Mouse (Mus musculus) bone marrow, adult 2 months (tissue): Measurements from ENCODE around the gene Nxn. TPM values are rescaled to one million over a fixed set of nuclear protein-coding genes. Genes with fewer than 3 reads are reported as not detected.
A peak's percentile ranks its signal among the peaks of the same experiment; 100 is the strongest.

Experiments
- H3K27ac ChIP-seq: fragments of 200-500 bp; 2 replicates; pipeline ENCODE4 v1.5.1; 2012; ENCODE audit warnings: low read depth, mild to moderate bottlenecking, control low read depth, inconsistent platforms, low read length; ENCODE audit not compliant: control insufficient read depth, poor library complexity, insufficient read depth
- H3K4me1 ChIP-seq: fragments of 200-500 bp; 2 replicates; pipeline ENCODE4 v1.6.1; 2011; ENCODE audit warnings: low read length; ENCODE audit not compliant: control insufficient read depth, insufficient read depth
- H3K4me3 ChIP-seq: fragments of 200-500 bp; replicated peaks from 2 replicates; pipeline ENCODE3; 2011; ENCODE audit warnings: mild to moderate bottlenecking, low read depth, low read length, control low read depth; ENCODE audit not compliant: control insufficient read depth
- CTCF ChIP-seq: fragments of 200-500 bp; IDR thresholded peaks from 2 replicates; pipeline ENCODE4 v1.5.1; 2011; ENCODE audit warnings: low read length, control low read depth; ENCODE audit not compliant: control insufficient read depth, insufficient read depth
- POLR2A ChIP-seq: fragments of 200-500 bp; IDR thresholded peaks from 2 replicates; pipeline ENCODE4 v1.6.1; 2011; ENCODE audit warnings: low read depth, mild to moderate bottlenecking, control low read depth, low read length, borderline replicate concordance; ENCODE audit not compliant: control insufficient read depth
- WGBS: fragments of 180-500 bp; shearing (Covaris S2); methylation state at CpG from one replicate; pipeline ENCODE4 v1.1.7; 2018; 5-methylcytosine and 5-hydroxymethylcytosine counted together
- polyA plus RNA-seq: library from polyadenylated mRNA; stranded (reverse); fragments of >200 nt; gene quantifications from 2 replicates; pipeline ENCODE4 v1.2.4, GENCODE M21; 2011; ENCODE audit warnings: low replicate concordance; ENCODE audit not compliant: missing spikeins, insufficient read depth, insufficient read length

Gene Nxn
- polyA plus RNA-seq, 1 experiment: 14.4 TPM

DNA sequence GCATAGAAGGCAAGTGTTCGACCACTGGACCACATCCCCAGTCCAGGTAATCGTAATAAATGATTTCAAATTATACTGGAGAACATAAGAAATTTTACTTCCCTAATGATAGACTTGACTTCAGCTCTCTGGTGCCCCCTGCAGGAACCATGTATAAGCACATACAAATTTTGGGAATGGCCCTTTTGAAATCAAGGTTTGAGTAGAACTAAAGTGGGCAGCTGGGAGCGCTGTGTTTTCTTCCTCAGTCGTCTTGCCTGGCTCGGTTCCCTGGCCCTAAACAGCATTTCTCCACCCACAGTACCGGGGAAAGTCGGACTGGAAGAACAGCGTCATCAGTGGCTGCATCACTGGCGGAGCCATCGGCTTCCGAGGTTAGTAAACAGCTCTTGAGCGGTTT is 11.9 kb upstream of the Nxn start:
- TF ChIP-seq CTCF: peak; percentile 41; the same call in 1 of the 2 replicates
- TF ChIP-seq POLR2A: no peak
- WGBS: 59% methylated on average over 12 of the region's 12 CpGs
- H3K4me3 ChIP-seq: no peak overlapping the region
- no peaks in the 10 kb centered on the region for H3K4me1 ChIP-seq
- no peak overlapping the region for H3K27ac ChIP-seq

DNA sequence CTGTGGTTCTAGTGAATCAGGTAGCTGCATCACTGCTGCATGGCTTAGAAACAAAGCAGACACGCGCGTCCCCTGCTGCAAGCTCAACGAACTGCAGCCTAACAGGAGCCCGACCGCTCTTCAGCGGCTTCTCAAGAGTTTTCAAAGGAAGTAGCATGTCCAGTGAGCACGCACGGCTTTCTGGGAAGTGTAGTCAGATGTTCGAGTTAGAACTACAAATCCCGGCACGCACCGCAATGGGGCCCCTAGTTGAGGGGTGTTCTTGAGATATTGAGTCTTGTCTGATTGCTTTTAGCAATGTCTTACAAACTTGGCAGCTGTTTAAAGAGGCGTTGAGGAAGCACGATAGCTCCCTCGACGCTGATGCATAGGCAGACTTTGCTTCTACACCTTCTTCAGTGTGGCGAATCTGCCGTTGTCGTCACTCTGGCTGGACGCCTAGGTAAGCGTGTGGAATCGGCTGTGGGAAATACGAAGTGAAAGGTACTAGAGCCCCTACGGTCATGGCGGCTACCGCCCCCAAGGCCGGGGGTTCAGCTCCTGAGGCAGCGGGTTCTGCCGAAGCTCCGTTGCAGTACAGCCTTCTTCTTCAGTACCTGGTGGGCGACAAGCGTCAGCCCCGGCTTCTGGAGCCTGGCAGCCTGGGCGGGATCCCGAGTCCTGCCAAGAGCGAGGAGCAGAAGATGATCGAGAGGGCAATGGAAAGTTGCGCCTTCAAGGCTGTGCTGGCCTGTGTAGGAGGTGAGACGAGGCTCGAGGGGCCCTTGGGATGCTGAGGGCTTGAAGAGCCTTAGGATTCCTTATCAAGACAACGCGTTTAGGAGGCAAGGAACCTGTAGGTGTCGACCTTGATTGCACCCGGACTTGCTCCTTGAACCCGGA is 8.0 kb upstream of the Nxn start, which contains the start of gene Timm22:
TSS of gene Timm22 (plus strand) at position 251 of the 882 bp plus-strand sequence.
- Histone ChIP-seq H3K27ac (peak within 1 kb of the TSS; percentile 17), H3K4me1 (no peaks in the 10 kb centered on the region), H3K4me3 (peak within 1 kb of the TSS; percentile 72)
- peak; percentile 96 for TF ChIP-seq CTCF
- TF ChIP-seq POLR2A: peak; percentile 81
- under 1% methylated on average over 46 of the region's 46 CpGs for WGBS

DNA sequence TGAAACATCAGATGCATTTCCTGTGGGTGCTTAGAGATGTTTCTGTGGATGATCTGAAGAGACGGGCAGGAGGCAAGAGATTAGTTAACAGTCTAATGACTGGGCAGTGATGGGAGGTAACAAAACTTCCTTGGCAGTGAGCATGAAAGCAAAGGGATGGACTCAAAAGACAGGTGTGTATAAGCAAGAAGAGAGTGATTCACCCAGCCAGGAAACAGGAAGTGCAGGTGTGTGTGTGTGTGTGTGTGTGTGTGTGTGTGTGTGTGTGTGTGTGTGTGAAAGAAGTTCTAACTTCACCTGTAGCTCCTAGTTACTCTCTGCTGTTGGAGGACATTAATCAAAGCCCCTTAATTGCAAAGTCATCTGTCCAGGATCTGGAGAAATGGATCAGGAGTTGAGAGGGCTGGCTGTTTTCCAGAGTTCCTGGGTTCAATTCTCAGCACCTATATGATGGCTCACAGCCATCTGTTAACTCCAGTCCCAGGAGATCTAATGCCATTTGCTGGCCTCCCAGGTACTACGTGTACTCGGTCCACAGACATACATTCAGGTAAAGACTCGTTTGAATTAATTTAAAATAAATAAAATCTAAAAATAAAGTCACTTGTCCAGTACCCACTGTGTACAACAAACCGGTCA is 6.8 kb upstream of the Nxn start:
- 71% methylated on average over 5 of the region's 5 CpGs for WGBS
- no peak for TF ChIP-seq POLR2A
- TF ChIP-seq CTCF: no peak
- no peak overlapping the region for H3K4me3 ChIP-seq
- no peak overlapping the region for H3K27ac ChIP-seq
- no peaks in the 10 kb centered on the region for H3K4me1 ChIP-seq

DNA sequence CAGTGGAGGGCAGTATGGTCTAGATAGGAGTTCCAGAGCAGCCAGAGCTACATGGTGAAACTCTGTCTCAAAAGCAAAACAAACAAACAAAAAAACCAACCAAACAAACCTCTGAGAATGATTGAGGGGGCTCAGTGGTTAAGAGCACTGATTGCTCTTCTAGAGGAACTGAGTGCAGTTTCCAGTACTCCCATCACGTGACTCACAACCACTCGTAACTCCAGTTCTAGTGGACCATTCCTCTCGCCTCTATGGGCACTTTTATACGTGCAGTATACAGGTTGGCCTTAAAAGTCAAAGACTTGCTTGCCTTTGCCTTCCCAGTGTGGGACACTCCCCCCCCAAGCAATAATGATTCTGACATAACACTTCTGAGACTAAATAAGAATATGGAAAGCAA is 6.2 kb upstream of the Nxn start:
- H3K4me1 ChIP-seq: no peaks in the 10 kb centered on the region
- no peak overlapping the region for H3K27ac ChIP-seq
- H3K4me3 ChIP-seq: no peak overlapping the region
- TF ChIP-seq CTCF (no peak), POLR2A (no peak)
- WGBS: 51% methylated on average over 4 of the region's 4 CpGs

DNA sequence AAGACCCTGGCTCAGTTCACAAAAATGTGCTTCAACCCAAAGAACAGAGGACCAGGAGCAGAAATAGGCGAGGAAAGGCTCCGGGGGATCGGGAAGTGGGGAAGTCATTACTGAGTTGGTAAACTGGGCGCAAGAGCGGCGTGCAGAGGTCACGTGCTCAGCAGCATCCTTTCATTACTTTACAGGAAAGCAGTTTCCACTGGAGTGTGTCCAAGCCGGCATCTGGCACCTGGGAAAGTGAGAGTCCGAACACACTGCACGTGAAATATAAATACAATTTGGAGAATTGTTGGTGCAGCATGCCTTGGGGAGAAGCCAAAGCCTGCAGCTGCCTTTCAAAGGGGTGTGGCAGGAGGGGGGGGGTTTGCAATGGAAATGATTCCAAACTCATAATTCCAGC is 2.5 kb upstream of the Nxn start:
- WGBS: 86% methylated on average over 10 of the region's 10 CpGs
- Histone ChIP-seq H3K27ac (no peak overlapping the region), H3K4me1 (no peaks in the 10 kb centered on the region), H3K4me3 (no peak overlapping the region)
- no peak for TF ChIP-seq CTCF
- no peak for TF ChIP-seq POLR2A

DNA sequence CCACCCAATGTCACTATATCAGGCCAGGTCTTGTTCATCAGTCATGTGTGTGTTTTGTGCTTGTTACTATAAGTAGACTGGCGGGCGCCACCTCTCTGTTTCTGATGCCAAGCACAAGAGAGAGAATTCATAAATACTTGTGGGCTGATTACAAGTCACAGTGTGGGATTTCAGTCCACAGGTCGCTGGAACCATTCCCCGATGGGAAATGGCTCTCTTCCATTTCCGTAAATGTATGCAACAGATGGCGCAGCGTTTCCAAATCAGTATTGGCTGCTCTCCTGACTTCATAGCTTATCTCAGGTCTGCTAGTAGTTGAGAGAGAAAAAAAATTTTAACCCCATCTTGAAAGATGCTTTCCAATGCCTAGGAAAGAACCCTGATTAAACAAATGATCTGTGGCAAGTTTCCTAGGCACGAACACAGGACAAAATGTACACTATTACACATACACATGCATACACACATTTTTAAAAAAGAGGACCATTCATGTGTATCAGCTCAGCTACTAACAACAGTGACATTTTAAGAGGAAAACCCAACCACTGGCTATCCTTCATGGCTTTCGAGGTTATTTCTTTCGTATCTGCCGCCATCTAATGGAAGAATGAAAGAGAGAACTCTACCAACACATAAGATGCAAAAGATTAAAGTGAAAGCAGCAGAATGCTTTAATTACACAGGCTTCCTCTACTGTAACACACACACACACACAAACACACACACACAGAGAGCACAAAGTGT is 819 bp upstream of the Nxn start:
- no peak overlapping the region for H3K27ac ChIP-seq
- WGBS: 2% methylated on average over 11 of the region's 11 CpGs
- peak overlapping the region; percentile 76 for H3K4me3 ChIP-seq
- no peaks in the 10 kb centered on the region for H3K4me1 ChIP-seq
- TF ChIP-seq POLR2A: no peak
- no peak for TF ChIP-seq CTCF

DNA sequence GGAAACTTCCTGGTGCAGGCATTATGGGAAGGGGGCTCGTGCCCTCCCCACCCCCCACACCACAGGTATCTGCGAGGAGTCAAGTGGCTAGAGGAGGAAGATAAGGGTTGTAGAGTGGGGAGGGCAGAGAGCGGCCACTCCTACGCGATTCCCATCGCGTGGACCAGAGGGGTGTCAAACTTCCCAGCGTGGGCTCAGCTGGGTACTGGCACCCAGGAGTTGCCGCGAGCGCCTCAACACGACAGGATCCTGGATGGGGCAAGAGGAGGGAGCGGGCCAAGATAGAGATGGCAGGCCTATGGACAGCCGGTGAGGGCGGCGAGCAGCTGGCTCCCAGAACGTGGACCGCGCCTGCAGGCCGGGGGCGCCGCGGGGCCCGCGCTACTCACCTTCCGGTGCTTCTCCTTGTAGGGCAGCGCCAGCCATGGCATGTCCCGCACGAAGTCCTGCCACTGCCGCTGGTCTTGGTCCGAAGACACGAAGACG is 585 bp downstream of the Nxn start:
- TF ChIP-seq CTCF: no peak
- under 1% methylated on average over 33 of the region's 33 CpGs for WGBS
- Histone ChIP-seq H3K4me3 (peak overlapping the region; percentile 76), H3K4me1 (no peaks in the 10 kb centered on the region), H3K27ac (peak overlapping the region; percentile 52)
